18 mouse cellular contexts compared by ENCODE assay signal in genomic region chr7:38181366-38181765, GRCm38 (mm10). TPM values are rescaled to one million over a fixed set of nuclear protein-coding genes. Genes with fewer than 3 reads are reported as not detected.
DNase-seq lines count a peak whose midpoint lies in the region; ATAC-seq lines count a peak whose summit lies in the region.
"Had no signal": no experiment of that assay in that cellular context is flagged by ENCODE, and none has a peak within 500 bp of the region (broad histone marks: within the 10 kb centered on the region; RNA-seq: fewer than 3 reads in every experiment).

No protein-coding gene starts in this region.

- peak; percentile 48 for ATAC-seq in granulocyte monocyte progenitor cell, adult 5-6 weeks (replicated peaks; ENCODE audit: poor library complexity, severe bottlenecking)
- ATAC-seq in monocyte, adult 5-6 weeks (replicated peaks; ENCODE audit: insufficient number of reproducible peaks, low FRiP score, low TSS enrichment, poor library complexity, severe bottlenecking): 0 out of 2 replicates have a peak, but pooled peaks have one; percentile 15
- ATAC-seq: forebrain, embryonic 13.5 days; forebrain, postnatal 0 days; hindbrain, embryonic 16.5 days had no signal

- DNase-seq in cerebellum, adult 9-10 months: peak; percentile 22
- no peak for DNase-seq in cerebellum, adult 9-11 months
- no peak for DNase-seq in embryo, embryonic 10.5 days (ENCODE audit: low spot score)
- no peak for DNase-seq in layer of hippocampus, postnatal 10 days (ENCODE audit: low spot score in 2 of 2)
- DNase-seq in kidney, postnatal 25 days: no peak
- DNase-seq: adrenal gland, adult 8-10 months; adrenal gland, postnatal 36 days; cerebellum, adult 11 months; cerebellum, adult 8-10 months; cerebellum, postnatal 36 days; forebrain, postnatal 0 days; gastrocnemius, postnatal 14 days; heart, postnatal 10 days; heart, postnatal 4 days had no signal

RNA-seq across cellular contexts. Expression of gene 1600014C10Rik, which starts 1.7 kb away (rescaled TPM):
- 31.3 and 39.0 TPM in 2 replicates for total RNA-seq in granulocyte monocyte progenitor cell, adult 5-6 weeks (2014; fragmentation: Nextera tagmentation)
- 23.6 and 31.1 TPM in 2 replicates for total RNA-seq in granulocyte monocyte progenitor cell, adult 5-6 weeks (2017)
- total RNA-seq in monocyte, adult 5-6 weeks (2017): 14.8 to 15.5 TPM (median 15.0 TPM) in 3 replicates
- 10 to 100 TPM; 17.6 to 19.7 TPM for total RNA-seq in layer of hippocampus, postnatal 10 days (2021)

RNA-seq across cellular contexts. Expression of gene Plekhf1, which starts 46.5 kb away (rescaled TPM):
- total RNA-seq in granulocyte monocyte progenitor cell, adult 5-6 weeks (2014; fragmentation: Nextera tagmentation): 0.32 and 2.8 TPM in 2 replicates
- 0.52 and 1.2 TPM in 2 replicates for total RNA-seq in granulocyte monocyte progenitor cell, adult 5-6 weeks (2017)
- total RNA-seq in monocyte, adult 5-6 weeks (2017): 1.4 to 5.3 TPM (median 1.6 TPM) in 3 replicates
- total RNA-seq in layer of hippocampus, postnatal 10 days (2021): 1 to 10 TPM; 1.3 to 1.8 TPM
